Mouse (Mus musculus): ENCODE measurements around the gene D1Ertd622e. TPM values are rescaled to one million over a fixed set of nuclear protein-coding genes. Genes with fewer than 3 reads are reported as not detected.
A peak's percentile ranks its signal among the peaks of the same experiment; 100 is the strongest.
"Not testable (repeated sequence)": the region's sequence is repeated elsewhere in the genome, so short reads cannot be mapped to it uniquely, and the experiment has no call there.

D1Ertd622e gene
- polyA plus RNA-seq, 1 experiment from 2014 or later = 57.8 TPM

- Histone ChIP-seq H3K4me2 (no peak overlapping the region), H3K4me1 (no peaks in the 10 kb centered on the region), H3K9me3 (no peaks in the 10 kb centered on the region), H3K4me3 (no peak overlapping the region), H3K27ac (no peak overlapping the region), H3K36me3 (replicated peaks) (no peaks in the 10 kb centered on the region), H3K27me3 (replicated peaks) (no peaks in the 10 kb centered on the region), H3K9ac (no peak overlapping the region)
- no peak for ATAC-seq (replicated peaks)
- WGBS = 90% methylated on average over 2 of the region's 2 CpGs
These were observed 61.5 kb downstream of the D1Ertd622e start for GRCm38 (mm10) chr1:97600371-97600770.

DNA sequence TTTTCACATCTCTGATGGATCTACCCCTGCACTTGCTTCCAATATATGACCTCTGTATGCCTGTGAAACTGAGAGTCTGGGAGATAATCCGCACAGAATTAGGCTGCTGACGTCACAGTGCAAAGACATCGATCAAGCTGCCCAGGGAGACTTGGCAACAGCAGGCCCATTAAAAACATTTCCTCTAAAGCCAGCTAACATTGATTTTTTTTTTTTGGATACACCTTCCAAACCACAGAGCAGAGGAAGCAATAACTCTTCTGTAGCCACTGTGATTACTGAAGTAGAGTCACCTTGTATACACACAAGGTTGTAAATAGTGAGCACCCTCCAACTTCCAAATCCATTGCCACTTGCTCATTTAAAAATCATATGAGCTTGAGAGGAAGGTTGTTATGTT is 62.8 kb downstream of the D1Ertd622e start:
- Histone ChIP-seq H3K4me2 (no peak overlapping the region), H3K4me3 (no peak overlapping the region), H3K9ac (no peak overlapping the region), H3K27me3 (replicated peaks) (no peaks in the 10 kb centered on the region), H3K4me1 (no peaks in the 10 kb centered on the region), H3K9me3 (no peaks in the 10 kb centered on the region), H3K27ac (no peak overlapping the region), H3K36me3 (replicated peaks) (no peaks in the 10 kb centered on the region)
- WGBS = 82% methylated on average over 3 of the region's 3 CpGs
- ATAC-seq (replicated peaks) = no peak

- WGBS = 21% methylated on average over 3 of the region's 3 CpGs
- no peak overlapping the region for H3K4me2 ChIP-seq
- no peaks in the 10 kb centered on the region for H3K27me3 ChIP-seq (replicated peaks)
- H3K36me3 ChIP-seq (replicated peaks) = no peaks in the 10 kb centered on the region
- H3K9me3 ChIP-seq = no peaks in the 10 kb centered on the region
- no peak overlapping the region for H3K27ac ChIP-seq
- no peaks in the 10 kb centered on the region for H3K4me1 ChIP-seq
- no peak overlapping the region for H3K9ac ChIP-seq
- ATAC-seq (replicated peaks) = no peak
- H3K4me3 ChIP-seq = no peak overlapping the region
These were observed 73.3 kb downstream of the D1Ertd622e start for GRCm38 (mm10) chr1:97588561-97588960.

GRCm38 (mm10) chr1:97585106-97585505 is 76.8 kb downstream of the D1Ertd622e start:
- Histone ChIP-seq H3K36me3 (replicated peaks) (no peaks in the 10 kb centered on the region), H3K4me1 (no peaks in the 10 kb centered on the region), H3K4me3 (no peak overlapping the region), H3K9ac (no peak overlapping the region), H3K4me2 (no peak overlapping the region), H3K27me3 (replicated peaks) (no peaks in the 10 kb centered on the region), H3K9me3 (no peaks in the 10 kb centered on the region), H3K27ac (no peak overlapping the region)
- ATAC-seq (replicated peaks) = no peak

DNA sequence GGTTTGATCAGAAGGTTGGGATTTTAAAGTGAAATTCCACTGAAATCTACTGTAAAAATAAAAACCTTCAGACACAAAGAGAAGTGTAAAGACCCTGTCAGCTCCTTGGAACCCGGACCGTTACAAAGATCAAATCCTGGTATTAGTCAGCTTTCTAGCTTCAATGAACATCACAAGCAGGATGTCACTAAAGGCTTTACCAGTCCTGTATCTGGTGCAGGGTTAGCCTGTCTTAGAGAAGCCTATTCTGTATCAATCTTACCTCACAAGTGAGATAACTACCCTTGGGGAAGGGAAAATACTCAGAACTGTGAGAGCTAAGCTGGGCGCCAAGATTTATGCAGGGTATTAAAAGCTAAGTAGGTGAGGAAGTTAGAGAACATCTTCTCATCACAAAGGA is 77.7 kb downstream of the D1Ertd622e start:
- ATAC-seq (replicated peaks) = no peak
- no peaks in the 10 kb centered on the region for H3K27me3 ChIP-seq (replicated peaks)
- no peaks in the 10 kb centered on the region for H3K4me1 ChIP-seq
- H3K27ac ChIP-seq = no peak overlapping the region
- 77% methylated on average over 3 of the region's 3 CpGs for WGBS
- H3K9me3 ChIP-seq = no peaks in the 10 kb centered on the region
- H3K9ac ChIP-seq = no peak overlapping the region
- H3K4me2 ChIP-seq = no peak overlapping the region
- no peaks in the 10 kb centered on the region for H3K36me3 ChIP-seq (replicated peaks)
- H3K4me3 ChIP-seq = no peak overlapping the region

- no peaks in the 10 kb centered on the region for H3K9me3 ChIP-seq
- H3K4me1 ChIP-seq = no peaks in the 10 kb centered on the region
- no peaks in the 10 kb centered on the region for H3K36me3 ChIP-seq (replicated peaks)
- H3K9ac ChIP-seq = no peak overlapping the region
- no peak overlapping the region for H3K27ac ChIP-seq
- ATAC-seq (replicated peaks) = no peak
- no peaks in the 10 kb centered on the region for H3K27me3 ChIP-seq (replicated peaks)
- H3K4me2 ChIP-seq = no peak overlapping the region
- H3K4me3 ChIP-seq = no peak overlapping the region
- WGBS = 82% methylated on average over 4 of the region's 4 CpGs
These were observed 78.8 kb downstream of the D1Ertd622e start for GRCm38 (mm10) chr1:97583085-97583484.

GRCm38 (mm10) chr1:97580680-97581079 is 81.2 kb downstream of the D1Ertd622e start:
- H3K9me3 ChIP-seq; H3K27ac ChIP-seq; H3K4me2 ChIP-seq; H3K9ac ChIP-seq; H3K4me1 ChIP-seq; H3K4me3 ChIP-seq; ATAC-seq (replicated peaks); H3K27me3 ChIP-seq (replicated peaks); H3K36me3 ChIP-seq (replicated peaks): not testable (repeated sequence)

DNA sequence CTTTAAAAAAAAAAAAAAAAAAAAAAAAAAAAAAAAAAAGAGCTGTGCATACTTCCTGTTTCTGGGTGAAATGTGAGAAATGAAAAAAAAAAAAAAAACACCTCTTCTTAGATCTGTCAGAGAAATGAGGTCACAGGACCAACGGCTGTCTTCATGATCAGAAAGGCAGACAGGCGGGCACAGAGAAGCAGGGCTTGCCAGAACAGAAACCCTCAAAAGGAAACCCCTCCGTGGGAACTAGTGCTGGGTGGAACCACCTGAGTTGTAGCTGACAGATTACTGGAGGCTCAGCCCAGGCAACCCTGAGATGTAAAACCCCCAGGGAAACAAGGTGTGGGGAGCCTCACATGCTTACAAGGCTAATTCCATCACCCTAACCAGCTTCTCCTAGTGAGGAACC is 81.6 kb downstream of the D1Ertd622e start:
- ATAC-seq (replicated peaks) = no peak
- H3K4me1 ChIP-seq = no peaks in the 10 kb centered on the region
- H3K4me3 ChIP-seq = no peak overlapping the region
- H3K9ac ChIP-seq = no peak overlapping the region
- H3K36me3 ChIP-seq (replicated peaks) = no peaks in the 10 kb centered on the region
- H3K27ac ChIP-seq = no peak overlapping the region
- no peaks in the 10 kb centered on the region for H3K27me3 ChIP-seq (replicated peaks)
- WGBS = 73% methylated on average over 3 of the region's 3 CpGs
- no peak overlapping the region for H3K4me2 ChIP-seq
- no peaks in the 10 kb centered on the region for H3K9me3 ChIP-seq

- no peak overlapping the region for H3K4me2 ChIP-seq
- H3K9ac ChIP-seq = no peak overlapping the region
- WGBS = 93% methylated on average over 3 of the region's 3 CpGs
- H3K4me3 ChIP-seq = no peak overlapping the region
- ATAC-seq (replicated peaks) = no peak
- H3K27ac ChIP-seq = no peak overlapping the region
- no peaks in the 10 kb centered on the region for H3K27me3 ChIP-seq (replicated peaks)
- H3K9me3 ChIP-seq = no peaks in the 10 kb centered on the region
- no peaks in the 10 kb centered on the region for H3K36me3 ChIP-seq (replicated peaks)
- no peaks in the 10 kb centered on the region for H3K4me1 ChIP-seq
These were observed 83.9 kb downstream of the D1Ertd622e start for GRCm38 (mm10) chr1:97578025-97578417.

- WGBS = 87% methylated on average over 2 of the region's 2 CpGs
- no peaks in the 10 kb centered on the region for H3K36me3 ChIP-seq (replicated peaks)
- ATAC-seq (replicated peaks) = no peak
These were observed 84.5 kb downstream of the D1Ertd622e start for GRCm38 (mm10) chr1:97577062-97578024.

DNA sequence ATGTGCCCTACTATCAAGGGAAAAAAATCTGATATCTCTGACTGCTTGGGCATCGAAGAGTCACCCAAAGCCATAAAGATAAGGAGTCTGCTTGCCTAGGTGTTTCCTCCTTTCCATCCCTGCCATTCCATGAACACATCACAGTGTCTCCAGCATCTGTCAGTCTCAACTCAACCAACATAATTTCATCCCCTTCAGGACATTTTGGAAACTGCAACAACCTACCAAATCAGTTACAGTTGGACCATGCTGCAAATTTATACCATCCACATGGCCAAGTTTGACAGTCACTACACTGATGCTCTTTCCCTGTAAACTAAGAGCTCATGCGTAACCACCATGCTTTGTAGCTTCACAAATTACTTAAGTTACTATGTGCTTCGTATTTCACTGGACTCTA is 85.3 kb downstream of the D1Ertd622e start:
- WGBS = 97% methylated on average over 3 of the region's 3 CpGs

More at GRCm38 (mm10) chr1:97577062-97578024, 84.5 kb downstream of the D1Ertd622e start:
- Histone ChIP-seq H3K9ac (no peak overlapping the region), H3K27me3 (replicated peaks) (no peaks in the 10 kb centered on the region), H3K4me2 (no peak overlapping the region), H3K4me1 (no peaks in the 10 kb centered on the region), H3K27ac (no peak overlapping the region), H3K4me3 (no peak overlapping the region), H3K9me3 (no peaks in the 10 kb centered on the region)

DNA sequence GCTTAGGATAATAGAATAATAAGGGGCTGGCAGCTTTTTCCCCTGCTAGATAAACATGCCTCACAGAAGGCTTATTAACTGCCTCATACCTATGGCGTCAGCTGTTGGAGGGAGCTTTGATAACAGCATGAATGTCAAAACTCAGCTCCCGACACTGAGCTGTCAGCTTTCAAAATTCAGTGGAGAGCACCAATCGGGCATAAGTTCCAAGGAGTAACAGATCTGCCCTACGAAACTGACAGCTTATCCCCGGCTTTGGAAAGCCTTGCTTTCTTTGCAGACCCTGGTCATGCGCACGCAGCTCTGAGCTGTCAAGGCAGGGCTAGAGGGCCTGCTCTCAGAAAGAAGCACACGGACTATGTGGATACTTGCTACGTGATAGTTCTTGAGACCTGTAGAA is 91.1 kb downstream of the D1Ertd622e start:
- Histone ChIP-seq H3K9me3 (no peaks in the 10 kb centered on the region), H3K36me3 (replicated peaks) (no peaks in the 10 kb centered on the region), H3K4me2 (0 out of 2 replicates have a peak overlapping the region, but pooled peaks have one; percentile 13), H3K27me3 (replicated peaks) (no peaks in the 10 kb centered on the region), H3K9ac (no peak overlapping the region), H3K27ac (no peak overlapping the region), H3K4me3 (no peak overlapping the region), H3K4me1 (no peaks in the 10 kb centered on the region)
- WGBS = 31% methylated on average over 9 of the region's 9 CpGs
- peak; percentile 81 for ATAC-seq (replicated peaks)

More for the DNA sequence above, 85.3 kb downstream of the D1Ertd622e start:
- ATAC-seq (replicated peaks) = no peak
- Histone ChIP-seq H3K27me3 (replicated peaks) (no peaks in the 10 kb centered on the region), H3K9ac (no peak overlapping the region), H3K27ac (no peak overlapping the region), H3K36me3 (replicated peaks) (no peaks in the 10 kb centered on the region), H3K4me2 (no peak overlapping the region), H3K9me3 (no peaks in the 10 kb centered on the region), H3K4me3 (no peak overlapping the region), H3K4me1 (no peaks in the 10 kb centered on the region)

DNA sequence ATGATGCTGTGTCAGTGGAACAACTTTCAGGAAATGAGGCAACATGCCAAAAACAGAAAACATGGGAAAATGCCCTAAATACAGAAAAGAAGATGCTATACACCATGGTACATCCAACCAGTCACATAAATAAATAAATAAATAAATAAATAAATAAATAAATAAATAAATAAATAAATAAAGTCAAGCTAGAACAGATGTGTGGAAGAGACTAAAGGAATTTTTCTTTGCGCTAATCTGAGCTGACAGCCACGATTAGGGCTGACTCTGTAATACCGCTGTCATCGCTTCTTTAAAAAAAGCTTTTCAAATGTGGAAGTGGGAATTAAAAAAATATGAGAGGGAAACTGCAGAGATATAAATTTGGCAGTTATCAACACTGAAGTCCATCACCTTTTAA is 93.9 kb downstream of the D1Ertd622e start:
- WGBS = 62% methylated on average over 4 of the region's 4 CpGs
- H3K36me3 ChIP-seq (replicated peaks) = no peaks in the 10 kb centered on the region

More for the DNA sequence above, 93.9 kb downstream of the D1Ertd622e start:
- Histone ChIP-seq H3K9me3 (no peaks in the 10 kb centered on the region), H3K4me2 (no peak overlapping the region), H3K4me3 (no peak overlapping the region), H3K4me1 (no peaks in the 10 kb centered on the region), H3K27ac (no peak overlapping the region), H3K9ac (no peak overlapping the region), H3K27me3 (replicated peaks) (no peaks in the 10 kb centered on the region)
- peak; percentile 57 for ATAC-seq (replicated peaks)

Data from midbrain, embryonic 15.5 days (tissue).